Mouse (Mus musculus) midbrain, embryonic 10.5 days (tissue): ENCODE results near the gene Nup54. TPM values are rescaled to one million over a fixed set of nuclear protein-coding genes. Genes with fewer than 3 reads are reported as not detected.

Experiments
- DNase-seq: peaks from one replicate; pipeline ENCODE4 v3.0.0-alpha.2; 2017; ENCODE audit warnings: low spot score
- H3K27ac ChIP-seq: fragments of 300-500 bp; sonication (generic); replicated peaks from 2 replicates; pipeline ENCODE4 v1.5.1; 2016; ENCODE audit warnings: mild to moderate bottlenecking
- H3K27me3 ChIP-seq: fragments of 300-500 bp; sonication (generic); 2 replicates; pipeline ENCODE4 v1.6.1; 2016; ENCODE audit warnings: low read depth, mild to moderate bottlenecking; ENCODE audit not compliant: poor library complexity, severe bottlenecking
- H3K36me3 ChIP-seq: fragments of 300-500 bp; sonication (generic); 2 replicates; pipeline ENCODE4 v1.6.1; 2016; ENCODE audit warnings: mild to moderate bottlenecking, moderate library complexity
- H3K4me1 ChIP-seq: fragments of 300-500 bp; sonication (generic); 2 replicates; pipeline ENCODE4 v1.6.1; 2016
- H3K4me3 ChIP-seq: fragments of 300-500 bp; sonication (generic); 2 replicates; pipeline ENCODE4 v1.5.1; 2016; ENCODE audit warnings: mild to moderate bottlenecking, moderate library complexity
- H3K9me3 ChIP-seq: fragments of 300-500 bp; sonication (generic); replicated peaks from 2 replicates; pipeline ENCODE4 v1.6.1; 2016; ENCODE audit warnings: mild to moderate bottlenecking
- WGBS: fragments of 180-500 bp; shearing (Covaris S2); methylation state at CpG from one replicate; pipeline ENCODE4 v1.1.7; 2016; 5-methylcytosine and 5-hydroxymethylcytosine counted together
- polyA plus RNA-seq: library from polyadenylated mRNA; unstranded; fragments of >200 nt; fragmentation: Nextera tagmentation; extraction: Ambion mirVana; gene quantifications from 2 replicates; pipeline ENCODE4 v1.2.1, GENCODE M21; 2016

Nup54 gene
- polyA plus RNA-seq, 1 experiment from 2014 or later: 70.0 TPM

- no peaks in the 10 kb centered on the region for H3K9me3 ChIP-seq
- H3K27ac ChIP-seq: peak overlapping the region; percentile 59
- no peak overlapping the region for H3K4me3 ChIP-seq
- H3K27me3 ChIP-seq: no peaks in the 10 kb centered on the region
- H3K4me1 ChIP-seq: peaks cover 12% of the 10 kb centered on the region
- DNase-seq: no peak
- WGBS: 55% methylated on average over 2 of the region's 2 CpGs
- H3K36me3 ChIP-seq: no peaks in the 10 kb centered on the region
Observed at GRCm38 (mm10) chr5:92404400-92404678, 30.7 kb downstream of the Nup54 start.

- Histone ChIP-seq H3K9me3 (no peaks in the 10 kb centered on the region), H3K4me3 (no peak overlapping the region), H3K27ac (peak overlapping the region; percentile 59), H3K4me1 (peaks cover 12% of the 10 kb centered on the region), H3K27me3 (no peaks in the 10 kb centered on the region), H3K36me3 (no peaks in the 10 kb centered on the region)
- peak; percentile 45 for DNase-seq
- 59% methylated on average over 10 of the region's 10 CpGs for WGBS
Observed at GRCm38 (mm10) chr5:92403562-92404399, 31.2 kb downstream of the Nup54 start.

GRCm38 (mm10) chr5:92402816-92403215 is 32.2 kb downstream of the Nup54 start:
- peaks cover 12% of the 10 kb centered on the region for H3K4me1 ChIP-seq
- H3K36me3 ChIP-seq: no peaks in the 10 kb centered on the region
- no peak overlapping the region for H3K27ac ChIP-seq
- no peak for DNase-seq
- WGBS: 80% methylated on average over 9 of the region's 9 CpGs
- H3K27me3 ChIP-seq: no peaks in the 10 kb centered on the region
- no peak overlapping the region for H3K4me3 ChIP-seq
- no peaks in the 10 kb centered on the region for H3K9me3 ChIP-seq

GRCm38 (mm10) chr5:92398153-92398552 is 36.9 kb downstream of the Nup54 start:
- H3K9me3 ChIP-seq: no peaks in the 10 kb centered on the region
- 26% methylated on average over 5 of the region's 5 CpGs for WGBS
- DNase-seq: peak; percentile 82

GRCm38 (mm10) chr5:92396476-92396875 is 38.5 kb downstream of the Nup54 start:
- Histone ChIP-seq H3K27ac (no peak overlapping the region), H3K36me3 (no peaks in the 10 kb centered on the region), H3K9me3 (no peaks in the 10 kb centered on the region), H3K4me1 (0 out of 2 replicates have a peak, but pooled peaks cover 8% of the 10 kb centered on the region), H3K27me3 (peaks cover 31% of the 10 kb centered on the region), H3K4me3 (no peak overlapping the region)
- DNase-seq: no peak
- 88% methylated on average over 6 of the region's 6 CpGs for WGBS

More at GRCm38 (mm10) chr5:92398153-92398552, 36.9 kb downstream of the Nup54 start:
- no peaks in the 10 kb centered on the region for H3K36me3 ChIP-seq
- H3K27me3 ChIP-seq: peaks cover 14% of the 10 kb centered on the region
- peak overlapping the region; percentile 65; the same call in 1 of the 2 replicates for H3K27ac ChIP-seq
- no peak overlapping the region for H3K4me3 ChIP-seq
- no peaks in the 10 kb centered on the region for H3K4me1 ChIP-seq

GRCm38 (mm10) chr5:92395764-92396163 is 39.3 kb downstream of the Nup54 start:
- 80% methylated on average over 3 of the region's 3 CpGs for WGBS
- 0 out of 2 replicates have a peak, but pooled peaks cover 8% of the 10 kb centered on the region for H3K4me1 ChIP-seq
- no peak overlapping the region for H3K27ac ChIP-seq
- H3K4me3 ChIP-seq: no peak overlapping the region
- H3K27me3 ChIP-seq: peaks cover 38% of the 10 kb centered on the region
- DNase-seq: no peak
- no peaks in the 10 kb centered on the region for H3K36me3 ChIP-seq
- H3K9me3 ChIP-seq: no peaks in the 10 kb centered on the region

- H3K4me3 ChIP-seq: no peak overlapping the region
- H3K27me3 ChIP-seq: peaks cover 48% of the 10 kb centered on the region
- no peak overlapping the region for H3K27ac ChIP-seq
- 81% methylated on average over 10 of the region's 10 CpGs for WGBS
- no peaks in the 10 kb centered on the region for H3K36me3 ChIP-seq
- DNase-seq: no peak
- H3K9me3 ChIP-seq: no peaks in the 10 kb centered on the region
- peaks cover 17% of the 10 kb centered on the region; the same call in 1 of the 2 replicates for H3K4me1 ChIP-seq
Observed at GRCm38 (mm10) chr5:92393863-92394262, 41.2 kb downstream of the Nup54 start.

- no peak overlapping the region for H3K27ac ChIP-seq
- no peak for DNase-seq
- H3K27me3 ChIP-seq: peaks cover 50% of the 10 kb centered on the region
- H3K36me3 ChIP-seq: no peaks in the 10 kb centered on the region
- WGBS: 44% methylated on average over 18 of the region's 18 CpGs
- H3K4me3 ChIP-seq: peak overlapping the region; percentile 37
- peaks cover 17% of the 10 kb centered on the region; the same call in 1 of the 2 replicates for H3K4me1 ChIP-seq
- no peaks in the 10 kb centered on the region for H3K9me3 ChIP-seq
Observed at GRCm38 (mm10) chr5:92392542-92392941, 42.5 kb downstream of the Nup54 start.

GRCm38 (mm10) chr5:92390615-92391014 is 44.4 kb downstream of the Nup54 start:
- Histone ChIP-seq H3K4me1 (peaks cover 17% of the 10 kb centered on the region; the same call in 1 of the 2 replicates), H3K4me3 (no peak overlapping the region), H3K27me3 (peaks cover 50% of the 10 kb centered on the region), H3K27ac (no peak overlapping the region), H3K36me3 (no peaks in the 10 kb centered on the region), H3K9me3 (no peaks in the 10 kb centered on the region)
- no peak for DNase-seq
- WGBS: 85% methylated on average over 8 of the region's 8 CpGs

GRCm38 (mm10) chr5:92389977-92390376 is 45.0 kb downstream of the Nup54 start:
- H3K27ac ChIP-seq: no peak overlapping the region
- H3K4me1 ChIP-seq: peaks cover 17% of the 10 kb centered on the region; the same call in 1 of the 2 replicates
- no peak overlapping the region for H3K4me3 ChIP-seq
- no peaks in the 10 kb centered on the region for H3K9me3 ChIP-seq
- WGBS: 68% methylated on average over 2 of the region's 2 CpGs
- peaks cover 50% of the 10 kb centered on the region for H3K27me3 ChIP-seq
- H3K36me3 ChIP-seq: no peaks in the 10 kb centered on the region
- no peak for DNase-seq

- 82% methylated on average over 11 of the region's 11 CpGs for WGBS
- DNase-seq: no peak
- Histone ChIP-seq H3K36me3 (no peaks in the 10 kb centered on the region), H3K9me3 (no peaks in the 10 kb centered on the region), H3K4me3 (no peak overlapping the region), H3K27ac (no peak overlapping the region), H3K27me3 (peaks cover 29% of the 10 kb centered on the region), H3K4me1 (peaks cover 20% of the 10 kb centered on the region; the same call in 1 of the 2 replicates)
Observed at GRCm38 (mm10) chr5:92387433-92387832, 47.6 kb downstream of the Nup54 start.

- WGBS: 71% methylated on average over 6 of the region's 6 CpGs
- DNase-seq: no peak
- H3K4me3 ChIP-seq: no peak overlapping the region
Observed at GRCm38 (mm10) chr5:92386643-92387042, 48.4 kb downstream of the Nup54 start.

GRCm38 (mm10) chr5:92386102-92386501 is 48.9 kb downstream of the Nup54 start:
- peaks cover 15% of the 10 kb centered on the region; the same call in 1 of the 2 replicates for H3K4me1 ChIP-seq
- DNase-seq: no peak
- H3K27ac ChIP-seq: no peak overlapping the region
- H3K4me3 ChIP-seq: no peak overlapping the region
- WGBS: 95% methylated on average over 5 of the region's 5 CpGs
- no peaks in the 10 kb centered on the region for H3K36me3 ChIP-seq
- H3K9me3 ChIP-seq: no peaks in the 10 kb centered on the region
- H3K27me3 ChIP-seq: peaks cover 16% of the 10 kb centered on the region

More at GRCm38 (mm10) chr5:92386643-92387042, 48.4 kb downstream of the Nup54 start:
- H3K4me1 ChIP-seq: peaks cover 15% of the 10 kb centered on the region; the same call in 1 of the 2 replicates
- H3K27me3 ChIP-seq: peaks cover 21% of the 10 kb centered on the region
- no peaks in the 10 kb centered on the region for H3K9me3 ChIP-seq
- H3K27ac ChIP-seq: no peak overlapping the region
- no peaks in the 10 kb centered on the region for H3K36me3 ChIP-seq
